Mouse (Mus musculus) layer of hippocampus, adult 18-20 months (tissue): Measurements from ENCODE around the gene Sf3b6. TPM values are rescaled to one million over a fixed set of nuclear protein-coding genes. Genes with fewer than 3 reads are reported as not detected.
A peak's percentile ranks its signal among the peaks of the same experiment; 100 is the strongest.
"Not testable (repeated sequence)": the region's sequence is repeated elsewhere in the genome, so short reads cannot be mapped to it uniquely, and the experiment has no call there.

ENCODE experiments used
- DNase-seq, 2 experiments: peaks; one replicate each; pipeline ENCODE4 v3.0.0; 2022; ENCODE audit warnings: low spot score in 2 of 2
- long read RNA-seq: library from polyadenylated mRNA; stranded (forward); transcript quantifications from one replicate; pipeline ENCODE4 v2.0.0, GENCODE M21; 2021
- total RNA-seq, 2 experiments: library from RNA; stranded (reverse); gene quantifications; 2 replicates each; pipeline ENCODE4 v1.2.3; 2021

Sf3b6 gene
- total RNA-seq, result 10 to 100 TPM; 68.4 to 76.9 TPM
- long read RNA-seq, transcript Sf3b6-201 (4 exons, 1,180 nt), result major isoform, 26 of 28 reads
- long read RNA-seq, partial matches to known transcripts, result 0 of 28 reads
- long read RNA-seq, other reads (novel, unspliced or antisense), result 1 of 28 reads

DNA sequence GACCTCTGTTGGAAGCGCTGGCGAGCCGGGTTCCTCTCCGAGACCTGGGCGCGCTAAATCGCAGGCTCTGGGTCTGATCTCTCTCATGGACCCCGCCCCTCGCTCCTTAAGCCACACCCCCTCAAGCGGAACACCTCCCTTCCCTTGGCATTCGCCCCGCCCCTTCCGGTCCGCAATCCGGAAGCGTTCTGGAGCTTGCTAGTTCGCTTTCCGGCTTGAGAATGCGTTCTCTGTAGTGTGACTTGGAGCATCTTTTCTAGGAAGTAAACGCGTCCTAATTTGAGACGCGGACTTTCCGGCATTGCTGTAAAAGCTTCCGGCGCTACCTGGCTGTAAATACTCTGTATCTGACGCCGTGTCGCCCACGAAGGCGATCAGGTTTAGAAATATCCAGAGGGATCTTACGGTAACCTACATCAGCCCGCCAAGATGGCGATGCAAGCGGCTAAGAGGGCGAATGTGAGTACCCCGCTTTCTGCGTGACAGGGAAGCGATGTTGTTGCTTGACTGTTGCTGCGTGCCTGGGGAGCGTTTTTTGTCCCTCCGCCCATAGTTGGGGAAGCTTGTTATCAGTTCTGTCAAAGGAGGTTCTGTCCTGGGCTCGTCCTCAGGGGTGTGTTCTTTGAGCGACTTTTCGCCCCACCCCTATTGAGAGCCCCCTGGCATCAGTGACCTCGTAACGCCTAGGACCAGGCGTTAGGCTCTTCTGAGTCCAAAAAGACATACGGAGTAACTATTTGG, at the start of gene Sf3b6:
Gene Sf3b6 (plus strand): TSS at position 184 of the 741 bp plus-strand sequence.
- peak; percentile 94 to 98 for DNase-seq

DNA sequence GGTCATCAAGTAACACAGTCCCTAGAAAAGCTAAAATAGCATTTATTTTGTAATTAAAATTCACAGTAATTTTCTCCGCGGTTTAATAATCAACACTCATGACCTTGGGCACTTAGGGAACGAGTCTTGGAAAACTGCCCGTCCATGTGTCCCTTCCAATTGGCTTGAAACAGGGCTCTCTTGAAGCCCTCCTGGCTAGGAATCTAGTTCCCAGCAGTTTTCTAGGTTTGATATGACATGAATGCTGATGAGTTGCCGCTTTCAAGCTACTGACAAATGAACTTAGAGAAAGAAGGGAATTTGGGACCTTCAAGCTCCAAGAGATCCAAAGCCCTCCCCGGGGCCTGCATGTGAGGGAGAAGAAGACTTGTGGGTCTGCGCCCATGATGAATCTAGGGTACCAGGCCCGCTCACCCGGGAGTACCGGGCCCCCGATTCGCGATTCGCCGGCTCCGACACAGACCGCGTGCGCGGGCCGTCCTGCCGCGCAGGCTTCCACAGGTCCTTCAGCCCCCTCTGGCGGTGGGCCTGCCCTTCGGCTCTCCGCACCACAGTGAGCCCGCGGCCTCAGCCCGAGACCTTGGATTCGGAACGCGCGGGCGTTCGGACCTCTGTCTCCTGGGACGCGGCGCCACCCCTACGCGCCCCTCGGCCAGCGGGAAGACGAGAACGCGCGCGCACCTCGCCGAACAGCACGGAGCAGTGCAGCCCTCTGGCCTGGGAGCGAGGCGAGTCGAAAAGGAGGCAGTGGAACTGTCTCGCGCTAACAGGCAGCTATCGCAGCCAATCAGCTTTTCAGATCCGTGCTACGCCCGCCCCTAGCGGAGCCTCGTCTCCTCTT, 48.6 kb upstream of the Sf3b6 start, which contains the start of the genes Pfn4 and Fam228b:
Gene Pfn4 (plus strand): TSS at position 531 of the 841 bp plus-strand sequence.
Gene Fam228b (minus strand): TSS at position 776 of the 841 bp plus-strand sequence.
- DNase-seq, result peak; percentile 96 to 99

DNA sequence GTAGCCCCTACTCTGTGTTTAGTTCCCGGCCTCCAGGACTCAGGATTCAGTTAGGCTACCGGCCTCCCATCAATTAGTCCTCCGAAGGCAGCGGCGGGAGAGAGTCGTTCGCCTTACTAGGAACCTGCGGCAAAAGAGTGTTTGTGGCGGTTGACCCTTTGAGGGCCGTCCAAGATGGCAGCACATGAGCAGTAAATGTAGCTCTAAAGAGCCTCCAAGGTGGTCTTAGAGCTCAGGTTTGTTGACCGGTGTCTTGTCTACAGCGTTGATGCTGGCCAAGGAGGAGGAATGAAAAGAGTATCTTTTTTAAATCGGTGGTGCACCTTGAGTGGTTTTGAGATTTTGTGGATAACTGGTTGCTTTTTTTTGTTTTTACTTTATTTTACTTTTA, 48.0 kb upstream of the Sf3b6 start:
- DNase-seq, result no peak

DNA sequence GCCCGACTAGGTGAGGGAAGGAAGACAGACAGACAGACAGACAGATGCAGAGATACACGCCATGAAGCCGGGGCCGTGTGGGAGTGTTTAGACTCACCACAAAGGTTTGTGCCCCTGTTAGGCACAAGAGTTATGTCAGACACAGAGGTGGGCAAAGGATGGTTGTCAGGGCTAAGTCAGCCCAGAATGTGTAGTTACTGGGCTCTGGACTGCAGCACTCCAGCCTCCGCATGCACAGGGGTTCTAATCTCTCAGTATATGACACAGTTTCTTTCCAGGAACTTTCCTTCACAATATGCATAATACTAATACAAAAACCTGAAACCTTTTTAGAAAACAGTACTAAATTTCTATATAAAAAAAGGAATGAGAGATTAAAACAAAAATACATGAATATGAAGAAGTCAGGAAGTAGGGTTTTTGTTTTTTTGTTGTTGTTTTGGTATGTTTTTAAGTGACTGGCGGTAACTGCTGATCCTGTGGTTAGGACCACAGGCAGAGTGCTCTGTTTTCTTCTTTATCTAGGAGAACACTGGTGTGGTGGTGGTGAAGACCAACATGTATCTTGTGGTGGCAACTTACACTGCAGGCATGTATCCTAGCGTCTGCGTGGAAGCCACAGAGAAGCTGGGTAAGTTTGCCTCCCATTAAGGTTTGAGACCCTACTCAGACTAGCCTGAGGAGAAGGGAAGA, 42.3 kb upstream of the Sf3b6 start:
- DNase-seq, result no peak

DNA sequence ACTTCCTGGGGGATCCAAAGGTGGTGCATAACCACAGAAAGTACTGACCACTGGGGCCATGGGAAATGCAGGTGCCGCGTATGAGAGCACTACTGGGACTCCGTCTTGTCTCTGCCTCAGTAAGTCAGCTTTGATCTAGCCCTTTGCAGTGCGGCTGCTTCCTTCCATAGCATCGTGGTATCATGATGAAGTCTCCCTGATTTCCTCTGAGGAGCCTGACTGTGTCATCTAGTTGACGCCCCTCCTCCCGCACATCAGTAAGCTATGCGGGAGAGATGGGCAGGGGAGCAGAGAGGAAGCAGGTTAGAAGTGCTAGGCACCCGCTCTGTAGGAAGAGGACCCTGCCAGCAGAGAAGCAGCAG, 41.8 kb upstream of the Sf3b6 start:
- DNase-seq, result no peak

DNA sequence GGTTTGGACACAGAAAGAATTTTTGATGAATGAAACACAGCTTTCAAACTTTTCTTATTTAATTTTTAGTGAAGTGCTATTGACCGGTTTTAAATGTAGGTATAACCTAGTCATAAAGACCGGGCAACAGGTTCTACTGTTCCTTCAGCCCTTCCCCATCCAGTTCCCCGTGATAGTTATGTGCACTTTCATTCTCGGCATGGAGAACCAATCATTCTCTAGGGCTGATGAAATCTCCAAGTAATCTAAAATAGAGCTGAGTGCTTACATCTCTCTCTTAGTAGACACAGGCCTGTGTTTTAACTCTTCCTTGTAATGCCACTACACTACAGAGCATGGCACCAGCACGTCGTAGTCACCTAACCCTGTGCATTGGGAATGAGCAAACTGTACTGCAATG, 39.6 kb upstream of the Sf3b6 start:
- no peak for DNase-seq

DNA sequence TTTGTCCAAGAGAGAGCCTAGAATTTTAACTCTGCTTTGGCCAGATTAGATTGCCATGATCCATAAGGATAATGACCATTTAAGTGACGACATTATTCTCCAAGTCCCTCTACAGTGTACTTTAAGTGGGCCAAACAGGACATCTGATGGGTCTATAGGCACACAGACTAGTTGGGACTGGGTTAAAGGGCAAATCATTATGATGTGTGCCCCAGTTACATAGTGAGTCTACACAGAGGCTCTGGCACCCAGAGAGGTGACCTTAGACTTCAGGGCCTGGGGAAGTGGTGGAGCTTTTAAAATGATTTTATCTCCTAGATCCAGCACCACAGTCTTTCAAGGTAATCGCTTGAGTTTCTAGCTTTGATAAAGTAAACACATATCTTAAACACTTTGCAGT, 37.1 kb upstream of the Sf3b6 start:
- DNase-seq, result no peak

DNA sequence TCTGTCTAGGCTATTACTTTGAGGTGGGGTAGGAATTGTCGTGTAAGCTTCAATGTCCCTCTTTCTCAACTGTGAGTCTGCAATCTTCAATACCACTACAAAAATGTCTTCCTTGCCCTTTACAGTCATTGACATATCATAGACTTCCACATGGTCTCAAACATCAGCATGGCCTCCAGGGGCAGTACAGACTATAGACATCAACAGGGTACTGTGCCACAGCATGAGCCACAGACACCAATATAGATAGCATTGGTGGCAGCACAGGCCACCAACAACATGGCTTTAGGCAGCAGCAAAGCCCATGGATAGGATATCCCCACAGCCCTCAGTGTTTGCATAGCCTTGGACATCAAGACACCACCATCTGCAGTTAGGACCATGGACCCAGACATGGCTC, 36.1 kb upstream of the Sf3b6 start:
- no peak for DNase-seq

DNA sequence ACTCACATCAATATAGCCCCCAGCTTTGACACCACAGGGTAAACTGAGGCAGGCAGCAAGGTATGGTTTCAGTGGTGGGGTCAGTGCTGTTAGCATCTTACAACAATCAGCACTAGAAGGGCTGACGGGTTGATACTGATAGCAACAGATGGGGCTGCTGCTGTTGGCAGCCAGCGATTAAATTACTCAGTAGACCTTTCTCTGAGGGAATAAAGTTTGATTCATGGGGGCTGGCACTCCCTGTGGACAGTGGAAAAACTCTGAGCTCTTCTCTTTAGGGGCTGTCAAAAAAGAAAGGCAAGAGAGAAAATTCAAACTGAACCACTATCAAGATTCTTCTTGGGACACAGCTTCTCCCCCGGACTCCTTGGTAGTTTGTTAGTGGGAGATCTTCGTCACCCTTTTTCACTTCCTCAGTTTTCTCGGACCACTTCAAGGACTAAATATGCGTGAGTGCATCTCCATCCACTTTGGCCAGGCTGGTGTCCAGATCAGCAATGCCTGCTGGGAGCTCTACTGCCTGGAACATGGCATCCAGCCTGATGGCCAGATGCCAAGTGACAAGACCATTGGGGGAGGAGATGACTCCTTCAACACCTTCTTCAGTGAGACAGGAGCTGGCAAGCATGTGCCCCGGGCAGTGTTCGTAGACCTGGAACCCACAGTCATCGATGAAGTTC, 35.5 kb upstream of the Sf3b6 start:
- DNase-seq, result not testable (repeated sequence)

DNA sequence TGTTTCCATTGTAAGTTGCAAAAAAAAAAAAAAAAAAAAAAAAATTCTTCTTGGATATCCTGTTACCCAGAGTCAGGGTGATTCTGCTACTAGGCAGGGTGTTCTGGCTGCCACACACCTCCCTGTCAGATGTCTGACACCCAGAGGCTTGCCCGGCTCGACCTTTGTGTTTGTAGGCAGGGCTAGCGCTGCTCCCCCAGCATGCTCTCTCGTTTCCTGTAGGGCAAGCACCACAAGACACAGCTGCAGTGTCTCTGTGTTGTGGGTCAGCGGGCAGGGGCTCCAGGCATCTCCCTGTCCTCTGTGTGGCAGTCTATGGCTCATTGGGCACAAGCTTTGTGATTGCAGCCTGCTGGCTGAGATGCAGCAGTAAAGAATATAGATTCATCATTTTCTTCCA, 33.7 kb upstream of the Sf3b6 start:
- no peak for DNase-seq

DNA sequence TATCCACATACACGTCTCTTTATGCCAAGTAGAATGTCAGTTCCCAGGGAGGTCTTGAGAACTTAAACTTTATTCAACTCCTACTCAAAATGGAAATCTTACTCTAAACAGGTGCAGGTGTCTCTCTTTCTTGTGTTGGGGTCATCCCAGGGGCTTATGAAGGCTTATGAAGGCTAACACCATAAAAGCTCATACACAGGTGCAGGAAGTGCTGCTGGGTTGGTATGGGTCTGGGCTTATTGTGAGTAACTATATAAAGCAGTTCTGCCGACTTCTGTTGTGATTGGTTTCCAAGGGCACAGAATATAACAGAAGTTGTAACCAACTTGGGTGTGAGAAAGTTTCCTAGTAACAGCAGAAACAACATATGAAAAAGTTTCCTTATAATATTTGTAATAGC, 32.9 kb upstream of the Sf3b6 start:
- DNase-seq, result no peak

DNA sequence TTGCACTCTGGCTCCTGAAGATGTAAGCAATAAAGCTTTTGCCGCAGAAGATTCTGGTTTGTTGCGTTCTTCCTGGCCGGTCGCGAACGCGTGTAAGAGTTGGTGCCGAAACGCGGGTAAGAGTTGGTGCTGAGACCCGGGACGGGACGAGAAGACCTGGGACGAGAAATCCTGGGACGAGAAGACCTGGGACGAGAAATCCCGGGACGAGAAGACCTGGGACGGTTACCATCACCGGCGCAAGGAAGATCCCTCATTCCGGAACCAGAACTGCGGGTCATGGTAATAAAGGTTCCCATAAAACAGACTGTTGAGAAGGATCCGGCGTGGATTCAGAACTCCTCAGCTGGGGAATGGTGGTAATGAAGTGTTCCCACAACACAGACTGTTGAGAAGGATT, 29.2 kb upstream of the Sf3b6 start:
- DNase-seq, result not testable (repeated sequence)

DNA sequence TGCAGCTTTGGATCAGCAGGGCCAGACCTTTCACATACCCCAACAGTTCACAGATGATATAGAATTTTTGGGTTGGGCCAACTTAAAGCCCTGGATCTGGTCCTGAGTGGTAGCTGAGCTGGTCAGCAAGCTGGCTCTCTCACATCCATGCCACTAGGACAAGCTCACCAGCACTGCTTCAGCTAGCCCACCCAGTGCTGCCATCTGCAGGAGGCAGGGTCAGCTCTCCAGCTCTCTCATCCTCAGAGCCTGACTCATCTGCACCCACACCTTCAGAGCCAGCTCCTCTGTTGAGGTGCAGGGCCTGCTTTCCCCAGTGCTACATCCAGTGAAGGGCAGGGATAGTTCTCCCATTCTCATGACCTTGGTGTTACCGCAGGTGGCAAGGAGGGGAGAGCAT, 23.6 kb upstream of the Sf3b6 start:
- DNase-seq, result peak in 1 of 2 experiments; percentile 15

DNA sequence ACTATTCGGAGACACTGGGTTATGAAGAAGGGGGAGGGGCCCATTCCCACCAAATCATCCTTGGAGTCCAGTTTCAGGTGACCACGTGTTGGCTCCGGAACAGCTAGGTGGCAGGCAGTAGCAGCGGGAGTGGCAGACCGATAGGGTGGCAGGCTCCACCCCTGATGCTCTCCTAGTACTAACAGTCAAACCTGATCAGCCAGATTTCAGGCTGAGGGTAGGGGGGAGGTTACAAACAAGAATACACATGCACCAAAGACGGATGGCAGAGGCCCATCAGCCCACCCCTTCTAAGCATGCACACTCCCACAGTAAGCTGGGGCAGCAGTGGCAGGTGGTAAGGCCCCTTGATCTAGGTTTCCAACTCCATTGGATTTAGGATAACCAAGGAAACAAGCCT, 19.9 kb upstream of the Sf3b6 start:
- not testable (repeated sequence) for DNase-seq

DNA sequence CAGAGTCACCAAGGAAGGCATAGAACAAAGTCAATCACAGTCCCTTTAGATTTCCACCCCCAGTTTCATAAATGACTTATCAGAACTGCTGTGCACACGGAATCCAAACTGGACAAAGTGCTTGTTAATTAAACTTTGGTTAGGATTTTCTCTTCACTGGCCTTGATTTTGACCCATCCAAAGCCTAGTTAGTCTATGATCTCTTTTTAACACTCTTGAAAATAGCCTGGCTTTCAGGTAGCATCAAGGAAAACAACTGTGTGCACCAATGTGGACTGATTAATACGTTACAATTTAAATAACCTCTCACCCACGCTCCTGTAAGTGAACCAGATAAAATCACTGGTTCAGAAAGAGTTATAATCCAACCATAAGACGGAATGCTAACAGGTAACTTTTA, 6.3 kb upstream of the Sf3b6 start:
- no peak for DNase-seq

DNA sequence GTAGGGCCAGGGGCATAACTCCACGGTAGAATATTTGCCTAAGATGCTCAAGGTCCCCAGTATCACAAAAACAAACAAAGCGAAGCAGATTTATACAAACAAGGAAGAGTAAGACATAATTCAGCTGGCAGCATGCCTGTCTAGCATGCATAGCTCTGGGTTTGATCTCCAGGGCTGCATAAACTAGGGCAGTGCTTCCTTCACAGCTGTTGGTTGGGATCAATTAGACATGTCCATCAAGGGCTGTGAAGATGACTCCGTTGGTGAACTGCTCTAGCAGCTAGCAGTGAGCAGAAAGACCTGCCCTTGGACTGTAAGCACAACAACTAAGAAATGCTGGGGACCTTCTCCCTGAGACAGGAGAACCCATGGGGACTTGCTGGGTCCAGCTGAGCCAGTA, 5.6 kb upstream of the Sf3b6 start:
- no peak for DNase-seq

DNA sequence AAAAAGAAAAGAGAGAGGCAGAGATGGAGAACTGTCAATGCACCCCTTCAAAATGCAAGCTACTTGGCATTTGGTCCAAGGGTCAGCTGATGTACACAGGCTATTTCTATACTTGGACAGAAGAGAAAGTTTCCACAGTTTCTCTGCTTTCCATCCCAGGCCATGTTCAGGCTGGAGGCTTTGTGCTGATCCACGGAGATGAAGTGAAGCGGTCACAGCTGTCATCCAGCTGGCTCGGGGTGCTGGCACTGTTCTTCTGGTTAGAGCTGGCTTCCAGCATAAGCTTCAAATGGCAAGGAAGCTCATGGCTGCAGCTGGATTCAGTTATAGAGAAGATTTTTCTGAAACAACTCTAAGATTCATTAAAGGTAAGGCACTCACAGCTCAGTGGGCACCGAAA, 3.7 kb upstream of the Sf3b6 start:
- no peak for DNase-seq

DNA sequence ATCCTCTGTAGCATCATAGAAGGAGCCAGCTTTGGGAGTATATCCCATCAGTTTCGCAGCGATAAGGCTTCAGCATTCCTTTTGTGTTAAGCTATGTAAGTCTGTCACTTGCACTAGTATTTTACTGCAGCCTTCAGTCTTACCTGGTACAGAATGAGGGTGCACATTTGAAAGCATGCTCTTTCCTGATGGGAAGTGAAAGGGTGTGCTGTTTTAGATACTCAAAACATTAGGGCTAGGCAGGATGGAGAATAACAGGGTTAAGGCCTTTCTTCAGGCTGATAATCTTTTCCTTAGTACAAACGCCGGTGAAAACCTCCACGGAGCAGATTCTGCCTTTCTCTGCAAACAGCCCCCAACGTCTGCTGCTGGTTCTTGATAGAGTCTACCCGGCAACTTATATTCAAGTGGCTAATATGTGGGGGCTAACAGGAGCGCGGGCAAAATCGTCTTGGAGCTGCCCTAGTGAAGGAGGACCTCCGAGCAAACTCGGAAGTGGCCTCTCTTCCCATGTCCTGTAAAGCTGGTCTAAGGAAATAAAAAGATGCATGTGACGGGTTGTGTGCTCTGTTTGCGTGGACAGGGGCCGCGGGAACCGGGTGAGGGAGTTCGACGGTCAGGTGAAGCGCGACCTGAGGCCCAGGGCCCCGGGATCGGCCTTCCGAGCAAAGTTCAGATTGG, 524 bp upstream of the Sf3b6 start:
- no peak for DNase-seq

DNA sequence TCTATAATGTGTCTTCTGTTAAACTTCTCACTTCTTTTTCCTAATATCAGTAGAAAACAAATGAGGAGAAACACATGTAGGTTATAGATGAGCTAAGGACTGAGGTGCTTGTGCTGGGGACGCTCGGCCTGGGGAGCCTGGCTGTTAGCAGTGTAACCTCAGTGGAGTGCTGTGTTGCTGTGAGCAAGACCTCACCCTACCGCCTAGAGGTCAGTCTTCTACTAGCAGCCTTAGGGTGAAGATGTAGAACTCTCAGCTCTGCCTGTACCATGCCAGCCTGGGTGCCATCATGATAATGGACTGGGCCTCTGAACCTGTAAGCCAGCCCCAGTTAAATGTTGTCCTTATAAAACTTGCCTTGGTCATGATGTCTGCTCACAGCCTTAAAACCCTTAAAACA, 9.9 kb downstream of the Sf3b6 start:
- no peak for DNase-seq

DNA sequence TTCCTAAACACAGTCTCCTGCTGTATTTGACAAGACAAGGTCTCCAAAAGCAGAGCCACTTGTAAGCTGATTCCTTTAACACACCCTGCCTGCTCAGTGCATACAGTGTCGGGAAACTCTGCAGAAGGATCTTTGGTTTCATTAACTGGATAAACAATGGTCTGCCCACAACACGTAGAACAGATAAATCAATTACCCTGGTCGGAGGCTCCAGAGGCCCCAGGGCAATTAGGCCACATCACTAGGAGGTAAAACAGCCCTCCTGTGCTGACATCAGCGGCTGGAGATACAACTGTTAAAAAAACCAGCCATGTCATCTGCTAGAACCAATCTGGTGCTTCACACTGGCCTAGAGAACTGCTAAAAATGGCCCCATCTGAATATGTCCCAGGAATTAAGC, 19.6 kb downstream of the Sf3b6 start:
- no peak for DNase-seq

DNA sequence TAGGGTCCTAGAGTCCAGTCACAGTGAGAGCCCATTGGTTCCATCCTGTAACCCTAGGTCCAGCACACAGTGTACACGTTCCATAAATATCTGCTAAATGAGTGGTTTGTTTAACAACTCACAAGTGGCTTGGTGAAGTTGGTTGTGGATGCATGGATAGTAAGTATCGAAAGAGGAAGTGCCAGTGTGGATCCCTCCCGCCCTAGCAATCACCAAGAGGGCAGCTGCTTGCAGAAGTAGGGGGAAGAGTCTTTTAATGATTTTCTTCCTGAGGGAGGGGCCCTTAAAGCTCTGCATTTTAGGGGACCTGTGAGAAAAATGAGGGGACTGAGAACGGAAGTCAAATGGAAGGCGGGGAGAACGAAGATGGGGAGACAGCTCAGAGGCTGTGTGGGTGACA, 22.7 kb downstream of the Sf3b6 start:
- DNase-seq, result no peak
